Mouse (Mus musculus): Measurements from ENCODE around the gene Zbtb44. TPM values are rescaled to one million over a fixed set of nuclear protein-coding genes. Genes with fewer than 3 reads are reported as not detected.

The Zbtb44 gene
- total and polyA plus RNA-seq, 3 experiments = 9.8 to 15.1 TPM; not detected in 1

DNA sequence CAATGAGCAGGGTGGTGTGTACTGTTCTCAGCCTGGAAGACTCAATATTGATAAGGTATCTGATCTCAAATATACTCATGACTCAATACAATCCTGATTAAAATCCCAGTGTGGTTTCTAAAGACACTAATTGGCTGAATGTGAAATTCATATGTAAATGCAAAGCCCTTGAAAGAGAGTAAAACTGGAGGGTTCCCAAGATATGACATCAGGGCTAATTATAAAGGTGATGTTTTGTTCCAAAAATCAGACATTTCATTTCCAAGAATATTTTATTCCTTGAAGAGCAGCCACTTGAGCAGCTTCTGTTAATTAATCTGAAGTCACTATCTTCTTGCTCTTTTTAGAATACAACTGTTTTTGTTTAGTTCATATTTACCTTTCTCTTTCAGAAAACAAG, 85.1 kb downstream of the Zbtb44 start:
- no peaks in the 10 kb centered on the region for H3K9me3 ChIP-seq (replicated peaks; ENCODE audit: insufficient read depth, low read length)
- H3K36me3 ChIP-seq (ENCODE audit: control insufficient read depth in 1 of 2, insufficient read depth in 2 of 2, low read length in 2 of 2) = no peaks in the 10 kb centered on the region
- H3K27me3 ChIP-seq (ENCODE audit: control insufficient read depth in 1 of 2, insufficient read depth in 2 of 2, low read length in 2 of 2) = peaks cover 0 to 4% of the 10 kb centered on the region in 2 experiments; a peak in 2 of 4 replicates
- no peak for TF ChIP-seq POLR2A (IDR thresholded peaks at IDR 0.05; ENCODE audit: control insufficient read depth in 1 of 2, insufficient read depth in 1 of 2, low read depth in 1 of 2, low read length in 2 of 2, poor library complexity in 1 of 2)
- H3K4me1 ChIP-seq (ENCODE audit: control insufficient read depth in 1 of 2, insufficient read depth in 2 of 2, low read length in 2 of 2) = no peaks in the 10 kb centered on the region
- H3K9ac ChIP-seq (ENCODE audit: control insufficient read depth, low read depth, low read length, poor library complexity, severe bottlenecking) = no peak overlapping the region
- no peak overlapping the region for H3K27ac ChIP-seq (ENCODE audit: control insufficient read depth, low read depth, low read length)
- H3K4me3 ChIP-seq (ENCODE audit: control insufficient read depth in 1 of 2, insufficient read depth in 1 of 2, low read depth in 2 of 2, low read length in 2 of 2) = no peak overlapping the region
- DNase-seq (ENCODE audit: low read depth, low spot score) = no peak
- no peaks in the 10 kb centered on the region for H3K79me2 ChIP-seq (ENCODE audit: control insufficient read depth, insufficient read depth, low read length, poor library complexity)

DNA sequence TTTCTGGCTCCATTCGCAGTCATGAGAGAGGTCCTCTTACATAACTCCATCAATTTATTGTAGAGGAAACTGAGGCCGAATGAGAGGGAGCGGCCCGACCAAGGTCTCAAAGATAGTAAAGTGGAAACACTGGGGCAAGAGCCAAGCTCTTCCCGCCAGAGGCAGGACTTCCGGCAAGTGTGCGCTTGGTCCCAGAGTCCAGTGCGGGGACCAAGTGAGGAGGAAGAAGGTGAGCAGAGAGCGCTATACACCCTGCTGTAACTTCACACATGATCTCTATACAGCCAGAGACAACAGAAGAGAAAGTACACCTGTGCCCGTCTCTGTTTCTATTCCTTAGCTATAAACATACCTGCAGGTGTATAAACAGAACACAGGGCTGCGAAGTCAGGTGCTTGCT, 86.6 kb downstream of the Zbtb44 start:
- Histone ChIP-seq H3K79me2 (ENCODE audit: control insufficient read depth, insufficient read depth, low read length, poor library complexity) (no peaks in the 10 kb centered on the region), H3K27me3 (ENCODE audit: control insufficient read depth in 1 of 2, insufficient read depth in 2 of 2, low read length in 2 of 2) (peaks cover 0 to 1% of the 10 kb centered on the region in 2 experiments; a peak in 1 of 4 replicates), H3K9me3 (replicated peaks; ENCODE audit: insufficient read depth, low read length) (no peaks in the 10 kb centered on the region), H3K27ac (ENCODE audit: control insufficient read depth, low read depth, low read length) (no peak overlapping the region), H3K36me3 (ENCODE audit: control insufficient read depth in 1 of 2, insufficient read depth in 2 of 2, low read length in 2 of 2) (no peaks in the 10 kb centered on the region), H3K4me1 (ENCODE audit: control insufficient read depth in 1 of 2, insufficient read depth in 2 of 2, low read length in 2 of 2) (no peaks in the 10 kb centered on the region), H3K9ac (ENCODE audit: control insufficient read depth, low read depth, low read length, poor library complexity, severe bottlenecking) (no peak overlapping the region), H3K4me3 (ENCODE audit: control insufficient read depth in 1 of 2, insufficient read depth in 1 of 2, low read depth in 2 of 2, low read length in 2 of 2) (no peak overlapping the region)
- no peak for DNase-seq (ENCODE audit: low read depth, low spot score)
- TF ChIP-seq MAX (IDR thresholded peaks at IDR 0.05; ENCODE audit: low read length) (no peak), BHLHE40 (IDR thresholded peaks at IDR 0.05; ENCODE audit: borderline replicate concordance, low read depth, low read length) (no peak), MEF2A (IDR thresholded peaks at IDR 0.05; ENCODE audit: extremely low read depth, insufficient replicate concordance, low read depth, low read length, poor library complexity, severe bottlenecking) (no peak), ELF1 (IDR thresholded peaks at IDR 0.05; ENCODE audit: low read depth, low read length) (no peak)

DNA sequence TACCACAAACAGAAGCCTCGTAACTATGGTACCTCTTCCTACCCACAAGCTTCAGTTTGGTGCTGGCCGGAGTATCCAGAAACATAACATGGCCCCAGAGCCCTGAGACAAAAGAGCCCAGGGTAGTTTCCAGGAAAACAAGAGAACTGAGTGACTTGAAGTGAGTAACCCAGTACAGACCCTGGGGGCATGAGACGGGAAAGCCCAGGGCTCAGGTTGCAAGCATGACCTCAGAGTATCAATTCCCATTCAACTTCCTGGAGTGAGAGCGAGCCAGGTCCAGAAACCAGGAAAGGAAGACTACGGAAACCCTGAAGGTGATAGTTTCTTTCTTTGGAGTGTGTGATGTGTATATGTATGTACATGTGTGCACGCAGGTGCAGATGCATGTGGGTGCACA, 87.0 kb downstream of the Zbtb44 start:
- 0 out of 4 replicates have a peak, but pooled peaks cover 0 to 1% of the 10 kb centered on the region in 2 experiments for H3K27me3 ChIP-seq (ENCODE audit: control insufficient read depth in 1 of 2, insufficient read depth in 2 of 2, low read length in 2 of 2)
- no peak for DNase-seq (ENCODE audit: low read depth, low spot score)
- H3K4me1 ChIP-seq (ENCODE audit: control insufficient read depth in 1 of 2, insufficient read depth in 2 of 2, low read length in 2 of 2) = no peaks in the 10 kb centered on the region
- no peaks in the 10 kb centered on the region for H3K36me3 ChIP-seq (ENCODE audit: control insufficient read depth in 1 of 2, insufficient read depth in 2 of 2, low read length in 2 of 2)
- H3K27ac ChIP-seq (ENCODE audit: control insufficient read depth, low read depth, low read length) = no peak overlapping the region
- TF ChIP-seq NRF1 (IDR thresholded peaks at IDR 0.05; ENCODE audit: insufficient read depth, low read depth, low read length, poor library complexity, severe bottlenecking) (no peak), POLR2A (IDR thresholded peaks at IDR 0.05; ENCODE audit: control insufficient read depth in 1 of 2, insufficient read depth in 1 of 2, low read depth in 1 of 2, low read length in 2 of 2, poor library complexity in 1 of 2) (no peak), ETS1 (IDR thresholded peaks at IDR 0.05; ENCODE audit: low read depth, low read length) (no peak), ZKSCAN1 (IDR thresholded peaks at IDR 0.05; ENCODE audit: low read depth, low read length) (no peak), MYC (IDR thresholded peaks at IDR 0.05; ENCODE audit: low read depth, low read length) (no peak), ZMIZ1 (IDR thresholded peaks at IDR 0.05; ENCODE audit: low read depth, low read length) (no peak), USF2 (IDR thresholded peaks at IDR 0.05; ENCODE audit: borderline replicate concordance in 1 of 2, insufficient read depth in 1 of 2, low read depth in 1 of 2, low read length in 2 of 2) (no peak), GATA1 (IDR thresholded peaks at IDR 0.05; ENCODE audit: low read depth, low read length) (no peak), MEF2A (IDR thresholded peaks at IDR 0.05; ENCODE audit: extremely low read depth, insufficient replicate concordance, low read depth, low read length, poor library complexity, severe bottlenecking) (no peak), SMC3 (IDR thresholded peaks at IDR 0.05; ENCODE audit: low read depth, low read length) (no peak)
- no peaks in the 10 kb centered on the region for H3K9me3 ChIP-seq (replicated peaks; ENCODE audit: insufficient read depth, low read length)
- H3K4me3 ChIP-seq (ENCODE audit: control insufficient read depth in 1 of 2, insufficient read depth in 1 of 2, low read depth in 2 of 2, low read length in 2 of 2) = no peak overlapping the region
- H3K79me2 ChIP-seq (ENCODE audit: control insufficient read depth, insufficient read depth, low read length, poor library complexity) = no peaks in the 10 kb centered on the region
- no peak overlapping the region for H3K9ac ChIP-seq (ENCODE audit: control insufficient read depth, low read depth, low read length, poor library complexity, severe bottlenecking)
